Mouse (Mus musculus): Measurements from ENCODE around the gene Pramel1. TPM values are rescaled to one million over a fixed set of nuclear protein-coding genes. Genes with fewer than 3 reads are reported as not detected.
"Not testable (repeated sequence)": the region's sequence is repeated elsewhere in the genome, so short reads cannot be mapped to it uniquely, and the experiment has no call there.

Gene Pramel1
- polyA plus RNA-seq (2014; fragmentation: Nextera tagmentation; extraction: Ambion mirVana), result not detected in 2 replicates

GRCm38 (mm10) chr4:143394181-143394580, at the start of gene Pramel1:
Gene Pramel1, plus strand, starts transcription at chr4:143394428.
- no peaks in the 10 kb centered on the region for H3K27me3 ChIP-seq (ENCODE audit: control insufficient read depth, insufficient read depth, low read length)
- H3K4me3 ChIP-seq (replicated peaks; ENCODE audit: low read depth, low read length), result no peak within 1 kb of the TSS
- no peak within 1 kb of the TSS for H3K27ac ChIP-seq (replicated peaks; ENCODE audit: low read depth, low read length)
- peaks cover 4% of the 10 kb centered on the region; the same call in 1 of the 2 replicates for H3K9me3 ChIP-seq (ENCODE audit: control insufficient read depth, low read length)
- 83% methylated on average over 26 of the region's 26 CpGs for WGBS
- H3K4me2 ChIP-seq (ENCODE audit: low read length), result no peak within 1 kb of the TSS
- H3K36me3 ChIP-seq (ENCODE audit: control insufficient read depth, insufficient read depth, low read length), result no peaks in the 10 kb centered on the region
- ATAC-seq (ENCODE audit: low FRiP score, low TSS enrichment) (no peak), DNase-seq (no peak)
- no peak within 1 kb of the TSS for H3K9ac ChIP-seq (replicated peaks; ENCODE audit: low read length)
- H3K4me1 ChIP-seq (ENCODE audit: control insufficient read depth, insufficient read depth, low read length), result no peaks in the 10 kb centered on the region

- not testable (repeated sequence) for H3K4me2 ChIP-seq (ENCODE audit: low read length); H3K4me3 ChIP-seq (replicated peaks; ENCODE audit: low read depth, low read length); DNase-seq; H3K9ac ChIP-seq (replicated peaks; ENCODE audit: low read length); H3K27ac ChIP-seq (replicated peaks; ENCODE audit: low read depth, low read length); H3K36me3 ChIP-seq (ENCODE audit: control insufficient read depth, insufficient read depth, low read length); H3K9me3 ChIP-seq (ENCODE audit: control insufficient read depth, low read length); ATAC-seq (ENCODE audit: low FRiP score, low TSS enrichment)
- H3K27me3 ChIP-seq (ENCODE audit: control insufficient read depth, insufficient read depth, low read length), result peaks cover 21% of the 10 kb centered on the region
- H3K4me1 ChIP-seq (ENCODE audit: control insufficient read depth, insufficient read depth, low read length), result peaks cover 11% of the 10 kb centered on the region; the same call in 1 of the 2 replicates
- WGBS, result 81% methylated on average over 5 of the region's 5 CpGs
These were observed 48.7 kb upstream of the Pramel1 start for GRCm38 (mm10) chr4:143345491-143345890.

- Histone ChIP-seq H3K4me2 (ENCODE audit: low read length) (no peak overlapping the region), H3K27ac (replicated peaks; ENCODE audit: low read depth, low read length) (no peak overlapping the region), H3K36me3 (ENCODE audit: control insufficient read depth, insufficient read depth, low read length) (no peaks in the 10 kb centered on the region), H3K9ac (replicated peaks; ENCODE audit: low read length) (no peak overlapping the region), H3K9me3 (ENCODE audit: control insufficient read depth, low read length) (no peaks in the 10 kb centered on the region), H3K4me1 (ENCODE audit: control insufficient read depth, insufficient read depth, low read length) (peaks cover 11% of the 10 kb centered on the region; the same call in 1 of the 2 replicates), H3K4me3 (replicated peaks; ENCODE audit: low read depth, low read length) (no peak overlapping the region), H3K27me3 (ENCODE audit: control insufficient read depth, insufficient read depth, low read length) (peaks cover 38% of the 10 kb centered on the region)
- DNase-seq (no peak), ATAC-seq (ENCODE audit: low FRiP score, low TSS enrichment) (no peak)
- WGBS, result 22% methylated on average over 5 of the region's 5 CpGs
These were observed 45.5 kb upstream of the Pramel1 start for GRCm38 (mm10) chr4:143348678-143349077.

- Histone ChIP-seq H3K27me3 (ENCODE audit: control insufficient read depth, insufficient read depth, low read length) (peaks cover 38% of the 10 kb centered on the region), H3K4me1 (ENCODE audit: control insufficient read depth, insufficient read depth, low read length) (peaks cover 11% of the 10 kb centered on the region; the same call in 1 of the 2 replicates), H3K36me3 (ENCODE audit: control insufficient read depth, insufficient read depth, low read length) (no peaks in the 10 kb centered on the region), H3K27ac (replicated peaks; ENCODE audit: low read depth, low read length) (no peak within 1 kb of the TSS), H3K4me3 (replicated peaks; ENCODE audit: low read depth, low read length) (peak within 1 kb of the TSS; percentile 48), H3K4me2 (ENCODE audit: low read length) (peak within 1 kb of the TSS; percentile 95), H3K9ac (replicated peaks; ENCODE audit: low read length) (peak within 1 kb of the TSS; percentile 55; the same call in 1 of the 2 replicates), H3K9me3 (ENCODE audit: control insufficient read depth, low read length) (no peaks in the 10 kb centered on the region)
- under 1% methylated on average over 19 of the region's 19 CpGs for WGBS
- ATAC-seq (ENCODE audit: low FRiP score, low TSS enrichment) (no peak), DNase-seq (peak; percentile 56)
These were observed 44.7 kb upstream of the Pramel1 start, which contains the start of gene Lrrc38 for GRCm38 (mm10) chr4:143349484-143349906. Gene Lrrc38, plus strand, starts transcription at chr4:143349757.

GRCm38 (mm10) chr4:143350047-143351015, 43.9 kb upstream of the Pramel1 start:
- Histone ChIP-seq H3K4me1 (ENCODE audit: control insufficient read depth, insufficient read depth, low read length) (peaks cover 11% of the 10 kb centered on the region; the same call in 1 of the 2 replicates), H3K36me3 (ENCODE audit: control insufficient read depth, insufficient read depth, low read length) (no peaks in the 10 kb centered on the region), H3K27ac (replicated peaks; ENCODE audit: low read depth, low read length) (no peak overlapping the region), H3K4me2 (ENCODE audit: low read length) (peak overlapping the region; percentile 95), H3K9ac (replicated peaks; ENCODE audit: low read length) (peak overlapping the region; percentile 55; the same call in 1 of the 2 replicates), H3K27me3 (ENCODE audit: control insufficient read depth, insufficient read depth, low read length) (peaks cover 38% of the 10 kb centered on the region), H3K4me3 (replicated peaks; ENCODE audit: low read depth, low read length) (peak overlapping the region; percentile 48), H3K9me3 (ENCODE audit: control insufficient read depth, low read length) (no peaks in the 10 kb centered on the region)
- ATAC-seq (ENCODE audit: low FRiP score, low TSS enrichment) (peak; percentile 46), DNase-seq (peak; percentile 42)
- 3% methylated on average over 71 of the region's 72 CpGs for WGBS

GRCm38 (mm10) chr4:143352301-143352700, 41.9 kb upstream of the Pramel1 start:
- DNase-seq, result no peak
- WGBS, result 73% methylated on average over 4 of the region's 4 CpGs
- ATAC-seq (ENCODE audit: low FRiP score, low TSS enrichment), result no peak

GRCm38 (mm10) chr4:143361520-143361919, 32.7 kb upstream of the Pramel1 start:
- no peaks in the 10 kb centered on the region for H3K27me3 ChIP-seq (ENCODE audit: control insufficient read depth, insufficient read depth, low read length)
- H3K27ac ChIP-seq (replicated peaks; ENCODE audit: low read depth, low read length), result no peak overlapping the region
- H3K4me2 ChIP-seq (ENCODE audit: low read length), result no peak overlapping the region
- DNase-seq, result no peak
- WGBS, result 62% methylated on average over 10 of the region's 10 CpGs
- H3K9me3 ChIP-seq (ENCODE audit: control insufficient read depth, low read length), result no peaks in the 10 kb centered on the region
- H3K36me3 ChIP-seq (ENCODE audit: control insufficient read depth, insufficient read depth, low read length), result no peaks in the 10 kb centered on the region
- ATAC-seq (ENCODE audit: low FRiP score, low TSS enrichment), result no peak
- no peak overlapping the region for H3K9ac ChIP-seq (replicated peaks; ENCODE audit: low read length)
- H3K4me1 ChIP-seq (ENCODE audit: control insufficient read depth, insufficient read depth, low read length), result peaks cover 7% of the 10 kb centered on the region; the same call in 1 of the 2 replicates
- H3K4me3 ChIP-seq (replicated peaks; ENCODE audit: low read depth, low read length), result no peak overlapping the region

More at GRCm38 (mm10) chr4:143352301-143352700, 41.9 kb upstream of the Pramel1 start:
- no peaks in the 10 kb centered on the region for H3K36me3 ChIP-seq (ENCODE audit: control insufficient read depth, insufficient read depth, low read length)
- no peaks in the 10 kb centered on the region for H3K9me3 ChIP-seq (ENCODE audit: control insufficient read depth, low read length)
- peaks cover 11% of the 10 kb centered on the region; the same call in 1 of the 2 replicates for H3K4me1 ChIP-seq (ENCODE audit: control insufficient read depth, insufficient read depth, low read length)
- H3K9ac ChIP-seq (replicated peaks; ENCODE audit: low read length), result no peak overlapping the region
- H3K27me3 ChIP-seq (ENCODE audit: control insufficient read depth, insufficient read depth, low read length), result peaks cover 38% of the 10 kb centered on the region
- no peak overlapping the region for H3K27ac ChIP-seq (replicated peaks; ENCODE audit: low read depth, low read length)
- H3K4me3 ChIP-seq (replicated peaks; ENCODE audit: low read depth, low read length), result no peak overlapping the region
- no peak overlapping the region for H3K4me2 ChIP-seq (ENCODE audit: low read length)

- Histone ChIP-seq H3K27me3 (ENCODE audit: control insufficient read depth, insufficient read depth, low read length) (no peaks in the 10 kb centered on the region), H3K9me3 (ENCODE audit: control insufficient read depth, low read length) (no peaks in the 10 kb centered on the region), H3K4me1 (ENCODE audit: control insufficient read depth, insufficient read depth, low read length) (peaks cover 7% of the 10 kb centered on the region; the same call in 1 of the 2 replicates), H3K4me2 (ENCODE audit: low read length) (peak overlapping the region; percentile 28), H3K27ac (replicated peaks; ENCODE audit: low read depth, low read length) (peak overlapping the region; percentile 52), H3K9ac (replicated peaks; ENCODE audit: low read length) (no peak overlapping the region; the same call in 1 of the 2 replicates), H3K4me3 (replicated peaks; ENCODE audit: low read depth, low read length) (no peak overlapping the region), H3K36me3 (ENCODE audit: control insufficient read depth, insufficient read depth, low read length) (no peaks in the 10 kb centered on the region)
- WGBS, result 9% methylated on average over 15 of the region's 15 CpGs
- ATAC-seq (ENCODE audit: low FRiP score, low TSS enrichment) (no peak; the same call in 1 of the 2 replicates), DNase-seq (peak; percentile 67)
These were observed 27.7 kb upstream of the Pramel1 start for GRCm38 (mm10) chr4:143366415-143367041.
